Mouse (Mus musculus) lung, postnatal 0 days (tissue): Measurements from ENCODE around the gene Itga9.

Experiments
- CTCF ChIP-seq: IDR thresholded peaks from 2 replicates; pipeline ENCODE4 v1.5.1; 2016; ENCODE audit warnings: antibody characterized with exemption, mild to moderate bottlenecking
- EP300 ChIP-seq: IDR thresholded peaks from 2 replicates; pipeline ENCODE4 v1.6.1; 2016; ENCODE audit warnings: antibody characterized with exemption, mild to moderate bottlenecking, control low read depth

DNA sequence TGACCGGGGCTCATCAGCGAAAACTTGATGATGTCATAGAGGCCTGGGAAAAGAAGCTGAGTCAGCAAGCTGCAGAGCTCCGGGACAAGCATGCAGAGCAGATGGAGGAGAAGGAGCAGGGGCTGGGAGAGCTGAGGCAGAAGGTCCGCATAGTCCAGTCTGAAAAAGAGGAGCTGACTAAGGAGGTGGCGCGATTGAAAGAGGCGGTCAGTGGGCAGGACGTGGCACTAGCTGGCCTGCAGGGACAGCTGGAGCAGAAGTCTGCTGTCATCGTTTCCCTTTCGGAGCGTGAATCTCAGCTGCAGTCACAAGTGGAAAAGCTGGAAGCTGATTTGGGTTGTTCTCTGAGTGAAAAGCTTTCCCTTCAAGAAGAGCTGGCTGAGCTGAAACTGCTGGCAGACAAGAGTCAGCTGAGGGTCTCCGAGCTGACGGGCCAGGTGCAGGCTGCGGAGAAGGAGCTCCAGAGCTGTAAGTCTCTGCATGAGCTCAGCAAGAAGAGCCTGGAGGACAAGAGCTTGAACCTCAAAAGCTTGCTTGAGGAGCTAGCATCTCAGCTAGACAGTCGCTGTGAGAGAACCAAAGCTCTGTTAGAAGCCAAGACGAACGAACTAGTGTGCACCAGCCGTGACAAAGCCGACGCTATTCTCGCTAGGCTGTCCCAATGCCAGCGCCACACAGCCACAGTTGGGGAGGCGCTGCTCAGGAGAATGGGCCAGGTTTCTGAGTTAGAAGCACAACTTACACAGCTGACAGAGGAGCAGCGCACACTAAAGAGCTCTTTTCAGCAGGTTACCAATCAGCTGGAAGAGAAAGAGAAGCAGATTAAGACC, 49.3 kb upstream of the Itga9 start:
- no peak for TF ChIP-seq EP300
- no peak for TF ChIP-seq CTCF
